Mouse (Mus musculus): ENCODE measurements around the gene Necap1.

The Necap1 gene

GRCm38 (mm10) chr6:122873871-122874719 is at the start of gene Necap1:
Necap1 (plus strand) TSS chr6:122874474.
- DNase-seq (ENCODE audit: extremely low read depth, low read depth, low spot score), result peak; percentile 23

- DNase-seq (ENCODE audit: extremely low read depth, low read depth, low spot score), result no peak
Measured at GRCm38 (mm10) chr6:122825166-122825565, 49.1 kb upstream of the Necap1 start.

GRCm38 (mm10) chr6:122825923-122826742 is 48.1 kb upstream of the Necap1 start:
- DNase-seq (ENCODE audit: extremely low read depth, low read depth, low spot score), result peak; percentile 86

GRCm38 (mm10) chr6:122828086-122828485 is 46.2 kb upstream of the Necap1 start:
- no peak for DNase-seq (ENCODE audit: extremely low read depth, low read depth, low spot score)

- DNase-seq (ENCODE audit: extremely low read depth, low read depth, low spot score), result no peak
Measured at GRCm38 (mm10) chr6:122832880-122833279, 41.4 kb upstream of the Necap1 start.

- no peak for DNase-seq (ENCODE audit: extremely low read depth, low read depth, low spot score)
Measured at GRCm38 (mm10) chr6:122834365-122834764, 39.9 kb upstream of the Necap1 start.

- no peak for DNase-seq (ENCODE audit: extremely low read depth, low read depth, low spot score)
Measured at GRCm38 (mm10) chr6:122836974-122837373, 37.3 kb upstream of the Necap1 start.

- no peak for DNase-seq (ENCODE audit: extremely low read depth, low read depth, low spot score)
Measured at GRCm38 (mm10) chr6:122837539-122837938, 36.7 kb upstream of the Necap1 start.

GRCm38 (mm10) chr6:122843759-122844158 is 30.5 kb upstream of the Necap1 start:
- DNase-seq (ENCODE audit: extremely low read depth, low read depth, low spot score), result no peak

GRCm38 (mm10) chr6:122852696-122853095 is 21.6 kb upstream of the Necap1 start:
- no peak for DNase-seq (ENCODE audit: extremely low read depth, low read depth, low spot score)

- DNase-seq (ENCODE audit: extremely low read depth, low read depth, low spot score), result no peak
Measured at GRCm38 (mm10) chr6:122854552-122854951, 19.7 kb upstream of the Necap1 start.

GRCm38 (mm10) chr6:122855955-122856354 is 18.3 kb upstream of the Necap1 start, which contains the start of gene C3ar1:
C3ar1 (minus strand) TSS chr6:122856161.
- no peak for DNase-seq (ENCODE audit: extremely low read depth, low read depth, low spot score)

- no peak for DNase-seq (ENCODE audit: extremely low read depth, low read depth, low spot score)
Measured at GRCm38 (mm10) chr6:122862434-122862833, 11.8 kb upstream of the Necap1 start.

GRCm38 (mm10) chr6:122862871-122863270 is 11.4 kb upstream of the Necap1 start:
- DNase-seq (ENCODE audit: extremely low read depth, low read depth, low spot score), result no peak

- no peak for DNase-seq (ENCODE audit: extremely low read depth, low read depth, low spot score)
Measured at GRCm38 (mm10) chr6:122867914-122868313, 6.4 kb upstream of the Necap1 start.

GRCm38 (mm10) chr6:122869846-122870245 is 4.4 kb upstream of the Necap1 start:
- DNase-seq (ENCODE audit: extremely low read depth, low read depth, low spot score), result no peak

GRCm38 (mm10) chr6:122872800-122873199 is 1.5 kb upstream of the Necap1 start:
- DNase-seq (ENCODE audit: extremely low read depth, low read depth, low spot score), result no peak

- no peak for DNase-seq (ENCODE audit: extremely low read depth, low read depth, low spot score)
Measured at GRCm38 (mm10) chr6:122874720-122875389, 581 bp downstream of the Necap1 start.

- no peak for DNase-seq (ENCODE audit: extremely low read depth, low read depth, low spot score)
Measured at GRCm38 (mm10) chr6:122879141-122879735, 5.0 kb downstream of the Necap1 start.

- DNase-seq (ENCODE audit: extremely low read depth, low read depth, low spot score), result no peak
Measured at GRCm38 (mm10) chr6:122879781-122880505, 5.7 kb downstream of the Necap1 start.

Measured in fat pad, adult 2 months (tissue).